Mouse (Mus musculus): ENCODE results near the gene Lrrc23. TPM values are rescaled to one million over a fixed set of nuclear protein-coding genes. Genes with fewer than 3 reads are reported as not detected.

Gene Lrrc23
- polyA plus RNA-seq, 1 experiment, result not detected

- Histone ChIP-seq H3K9ac (ENCODE audit: low read depth, poor library complexity, severe bottlenecking) (0 out of 2 replicates have a peak overlapping the region, but pooled peaks have one; percentile 75), H3K27ac (ENCODE audit: insufficient read depth, low read length) (peak overlapping the region; percentile 100), H3K36me3 (ENCODE audit: control insufficient read depth, insufficient read depth, low read length, poor library complexity, severe bottlenecking) (peaks cover 5% of the 10 kb centered on the region), H3K4me1 (ENCODE audit: control insufficient read depth, insufficient read depth, low read length) (peaks cover 3% of the 10 kb centered on the region), H3K27me3 (ENCODE audit: control insufficient read depth, insufficient read depth, low read length, poor library complexity, severe bottlenecking) (no peaks in the 10 kb centered on the region), H3K9me3 (replicated peaks; ENCODE audit: control insufficient read depth, insufficient read depth, low read length, poor library complexity, severe bottlenecking) (no peaks in the 10 kb centered on the region), H3K4me3 (ENCODE audit: low read depth, low read length) (no peak overlapping the region)
- TF ChIP-seq POLR2A (IDR thresholded peaks at IDR 0.05; ENCODE audit: insufficient read depth, low read length), result no peak
- TF ChIP-seq EP300 (IDR thresholded peaks at IDR 0.05; ENCODE audit: insufficient read depth, low read depth, low read length), result no peak
- no peak for TF ChIP-seq CTCF (IDR thresholded peaks at IDR 0.05; ENCODE audit: low read depth, low read length)
Observed at GRCm38 (mm10) chr6:124795781-124796180, 16.3 kb upstream of the Lrrc23 start.

GRCm38 (mm10) chr6:124791911-124792310 is 12.4 kb upstream of the Lrrc23 start:
- peaks cover 3% of the 10 kb centered on the region for H3K4me1 ChIP-seq (ENCODE audit: control insufficient read depth, insufficient read depth, low read length)
- no peak for TF ChIP-seq EP300 (IDR thresholded peaks at IDR 0.05; ENCODE audit: insufficient read depth, low read depth, low read length)
- no peak for TF ChIP-seq CTCF (IDR thresholded peaks at IDR 0.05; ENCODE audit: low read depth, low read length)
- TF ChIP-seq POLR2A (IDR thresholded peaks at IDR 0.05; ENCODE audit: insufficient read depth, low read length), result no peak
- H3K27me3 ChIP-seq (ENCODE audit: control insufficient read depth, insufficient read depth, low read length, poor library complexity, severe bottlenecking), result no peaks in the 10 kb centered on the region
- no peak overlapping the region for H3K9ac ChIP-seq (ENCODE audit: low read depth, poor library complexity, severe bottlenecking)
- no peak overlapping the region for H3K27ac ChIP-seq (ENCODE audit: insufficient read depth, low read length)
- peaks cover 5% of the 10 kb centered on the region for H3K36me3 ChIP-seq (ENCODE audit: control insufficient read depth, insufficient read depth, low read length, poor library complexity, severe bottlenecking)
- no peak overlapping the region for H3K4me3 ChIP-seq (ENCODE audit: low read depth, low read length)
- H3K9me3 ChIP-seq (replicated peaks; ENCODE audit: control insufficient read depth, insufficient read depth, low read length, poor library complexity, severe bottlenecking), result no peaks in the 10 kb centered on the region

- H3K36me3 ChIP-seq (ENCODE audit: control insufficient read depth, insufficient read depth, low read length, poor library complexity, severe bottlenecking), result no peaks in the 10 kb centered on the region
- no peak for TF ChIP-seq POLR2A (IDR thresholded peaks at IDR 0.05; ENCODE audit: insufficient read depth, low read length)
- no peak for TF ChIP-seq EP300 (IDR thresholded peaks at IDR 0.05; ENCODE audit: insufficient read depth, low read depth, low read length)
- TF ChIP-seq CTCF (IDR thresholded peaks at IDR 0.05; ENCODE audit: low read depth, low read length), result no peak
- no peaks in the 10 kb centered on the region for H3K27me3 ChIP-seq (ENCODE audit: control insufficient read depth, insufficient read depth, low read length, poor library complexity, severe bottlenecking)
- peak overlapping the region; percentile 60 for H3K27ac ChIP-seq (ENCODE audit: insufficient read depth, low read length)
- H3K4me1 ChIP-seq (ENCODE audit: control insufficient read depth, insufficient read depth, low read length), result no peaks in the 10 kb centered on the region
- peak overlapping the region; percentile 22; the same call in 1 of the 2 replicates for H3K9ac ChIP-seq (ENCODE audit: low read depth, poor library complexity, severe bottlenecking)
- no peaks in the 10 kb centered on the region for H3K9me3 ChIP-seq (replicated peaks; ENCODE audit: control insufficient read depth, insufficient read depth, low read length, poor library complexity, severe bottlenecking)
- H3K4me3 ChIP-seq (ENCODE audit: low read depth, low read length), result no peak overlapping the region
Observed at GRCm38 (mm10) chr6:124790121-124790520, 10.6 kb upstream of the Lrrc23 start.

GRCm38 (mm10) chr6:124789519-124789918 is 10.0 kb upstream of the Lrrc23 start:
- Histone ChIP-seq H3K4me1 (ENCODE audit: control insufficient read depth, insufficient read depth, low read length) (no peaks in the 10 kb centered on the region), H3K36me3 (ENCODE audit: control insufficient read depth, insufficient read depth, low read length, poor library complexity, severe bottlenecking) (no peaks in the 10 kb centered on the region), H3K4me3 (ENCODE audit: low read depth, low read length) (no peak overlapping the region), H3K9me3 (replicated peaks; ENCODE audit: control insufficient read depth, insufficient read depth, low read length, poor library complexity, severe bottlenecking) (no peaks in the 10 kb centered on the region), H3K27ac (ENCODE audit: insufficient read depth, low read length) (peak overlapping the region; percentile 52; the same call in 1 of the 2 replicates), H3K9ac (ENCODE audit: low read depth, poor library complexity, severe bottlenecking) (no peak overlapping the region), H3K27me3 (ENCODE audit: control insufficient read depth, insufficient read depth, low read length, poor library complexity, severe bottlenecking) (no peaks in the 10 kb centered on the region)
- TF ChIP-seq POLR2A (IDR thresholded peaks at IDR 0.05; ENCODE audit: insufficient read depth, low read length) (no peak), CTCF (IDR thresholded peaks at IDR 0.05; ENCODE audit: low read depth, low read length) (no peak), EP300 (IDR thresholded peaks at IDR 0.05; ENCODE audit: insufficient read depth, low read depth, low read length) (no peak)

- Histone ChIP-seq H3K9ac (ENCODE audit: low read depth, poor library complexity, severe bottlenecking) (no peak overlapping the region), H3K36me3 (ENCODE audit: control insufficient read depth, insufficient read depth, low read length, poor library complexity, severe bottlenecking) (no peaks in the 10 kb centered on the region), H3K9me3 (replicated peaks; ENCODE audit: control insufficient read depth, insufficient read depth, low read length, poor library complexity, severe bottlenecking) (no peaks in the 10 kb centered on the region), H3K27ac (ENCODE audit: insufficient read depth, low read length) (no peak overlapping the region), H3K4me3 (ENCODE audit: low read depth, low read length) (no peak overlapping the region), H3K4me1 (ENCODE audit: control insufficient read depth, insufficient read depth, low read length) (no peaks in the 10 kb centered on the region), H3K27me3 (ENCODE audit: control insufficient read depth, insufficient read depth, low read length, poor library complexity, severe bottlenecking) (no peaks in the 10 kb centered on the region)
- TF ChIP-seq POLR2A (IDR thresholded peaks at IDR 0.05; ENCODE audit: insufficient read depth, low read length), result no peak
- no peak for TF ChIP-seq CTCF (IDR thresholded peaks at IDR 0.05; ENCODE audit: low read depth, low read length)
- no peak for TF ChIP-seq EP300 (IDR thresholded peaks at IDR 0.05; ENCODE audit: insufficient read depth, low read depth, low read length)
Observed at GRCm38 (mm10) chr6:124787722-124788121, 8.2 kb upstream of the Lrrc23 start.

GRCm38 (mm10) chr6:124786756-124787420 is 7.4 kb upstream of the Lrrc23 start:
- Histone ChIP-seq H3K27ac (ENCODE audit: insufficient read depth, low read length) (no peak overlapping the region), H3K4me3 (ENCODE audit: low read depth, low read length) (no peak overlapping the region), H3K27me3 (ENCODE audit: control insufficient read depth, insufficient read depth, low read length, poor library complexity, severe bottlenecking) (no peaks in the 10 kb centered on the region), H3K36me3 (ENCODE audit: control insufficient read depth, insufficient read depth, low read length, poor library complexity, severe bottlenecking) (no peaks in the 10 kb centered on the region), H3K4me1 (ENCODE audit: control insufficient read depth, insufficient read depth, low read length) (no peaks in the 10 kb centered on the region), H3K9ac (ENCODE audit: low read depth, poor library complexity, severe bottlenecking) (no peak overlapping the region), H3K9me3 (replicated peaks; ENCODE audit: control insufficient read depth, insufficient read depth, low read length, poor library complexity, severe bottlenecking) (no peaks in the 10 kb centered on the region)
- TF ChIP-seq CTCF (IDR thresholded peaks at IDR 0.05; ENCODE audit: low read depth, low read length) (no peak), POLR2A (IDR thresholded peaks at IDR 0.05; ENCODE audit: insufficient read depth, low read length) (no peak), EP300 (IDR thresholded peaks at IDR 0.05; ENCODE audit: insufficient read depth, low read depth, low read length) (no peak)
